Mouse (Mus musculus): Measurements from ENCODE around the gene Gm42906.

Gm42906 gene

GRCm38 (mm10) chr5:151183656-151184240 lies 244.2 kb downstream of the Gm42906 start:
- DNase-seq: no peak

GRCm38 (mm10) chr5:151181288-151181687 lies 246.7 kb downstream of the Gm42906 start:
- no peak for DNase-seq

DNA sequence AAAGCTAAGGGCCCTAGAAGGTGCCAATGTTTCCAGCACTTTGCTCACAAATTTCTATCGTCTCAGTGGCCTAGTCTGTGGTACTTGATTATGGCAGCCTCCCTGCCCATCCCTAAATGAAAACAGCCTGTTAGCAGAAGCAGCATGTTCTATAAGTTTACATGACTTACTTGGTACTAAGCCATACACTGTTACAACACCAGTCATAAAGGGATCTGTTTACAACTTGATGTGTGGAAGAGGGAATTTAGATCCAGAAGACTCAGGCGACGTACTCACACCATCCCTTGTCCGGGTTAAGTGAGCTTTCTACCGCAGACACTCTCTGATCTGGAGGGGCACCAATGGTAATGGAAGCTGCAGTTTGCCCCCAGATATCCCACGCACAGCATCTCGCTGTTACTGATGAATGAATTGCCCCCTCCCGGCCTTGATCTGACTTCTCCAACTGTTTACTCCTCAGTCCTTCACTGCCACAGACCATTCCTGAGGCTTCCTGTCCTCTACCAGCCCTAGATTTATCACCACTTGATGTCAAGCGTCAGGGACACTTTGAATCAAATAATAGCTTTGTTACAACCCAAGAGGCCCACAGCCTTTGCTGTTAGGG lies 247.7 kb downstream of the Gm42906 start:
- no peak for DNase-seq

DNA sequence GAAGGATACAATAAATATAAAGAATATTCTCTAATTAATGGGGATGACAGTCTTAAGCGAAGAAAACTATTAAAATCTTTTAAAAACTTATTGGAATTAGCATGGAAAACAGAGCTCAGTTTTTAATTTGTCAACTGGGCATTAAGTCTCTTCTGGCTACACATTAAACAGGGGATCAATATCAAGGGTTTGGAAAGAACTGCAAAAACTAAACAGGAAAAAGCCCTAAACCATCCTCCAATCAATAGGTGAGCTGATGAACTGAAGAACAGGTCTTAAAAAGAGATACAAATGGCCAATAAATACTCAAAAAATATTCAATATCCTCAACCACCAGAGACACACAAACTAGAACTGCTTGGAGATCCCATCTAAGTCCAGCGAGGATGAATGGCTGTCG lies 250.8 kb downstream of the Gm42906 start:
- no peak for DNase-seq

GRCm38 (mm10) chr5:151175897-151176313 lies 252.1 kb downstream of the Gm42906 start:
- peak; percentile 37 to 48 for DNase-seq

- DNase-seq: peak; percentile 38 to 64
Measured at GRCm38 (mm10) chr5:151174485-151175460, 253.2 kb downstream of the Gm42906 start.

- no peak for DNase-seq
Measured at GRCm38 (mm10) chr5:151173774-151174173, 254.2 kb downstream of the Gm42906 start.

- peak; percentile 62 to 80 for DNase-seq
Measured at GRCm38 (mm10) chr5:151170168-151170750, 257.7 kb downstream of the Gm42906 start.

GRCm38 (mm10) chr5:151168191-151168590 lies 259.8 kb downstream of the Gm42906 start:
- peak; percentile 59 to 77 for DNase-seq

GRCm38 (mm10) chr5:151167641-151168040 lies 260.3 kb downstream of the Gm42906 start:
- no peak for DNase-seq

- DNase-seq: peak; percentile 88 to 91
Measured at GRCm38 (mm10) chr5:151166266-151166665, 261.7 kb downstream of the Gm42906 start.

- peak; percentile 30 to 58 for DNase-seq
Measured at GRCm38 (mm10) chr5:151165381-151166016, 262.5 kb downstream of the Gm42906 start.

DNA sequence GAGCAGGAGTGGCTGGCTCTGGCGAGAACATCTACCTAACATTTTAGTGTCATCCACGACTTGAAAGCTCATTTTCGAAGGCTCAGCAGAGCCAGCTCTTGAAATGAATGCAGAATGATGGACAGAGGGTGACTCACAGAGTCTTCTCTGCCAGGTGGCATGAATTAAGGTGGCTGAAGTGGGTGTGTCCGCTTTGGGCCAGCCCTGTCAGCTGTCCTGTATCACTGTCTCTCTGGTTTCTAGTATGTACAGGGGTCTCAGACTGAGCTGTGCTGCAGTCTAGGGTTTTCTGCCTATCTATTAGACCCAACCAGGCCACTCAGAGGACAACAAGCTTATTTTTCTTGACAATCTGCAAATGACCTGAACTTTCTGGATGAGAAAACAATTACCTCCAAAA lies 263.1 kb downstream of the Gm42906 start:
- DNase-seq: no peak

- no peak for DNase-seq
Measured at GRCm38 (mm10) chr5:151162642-151163041, 265.3 kb downstream of the Gm42906 start.

DNA sequence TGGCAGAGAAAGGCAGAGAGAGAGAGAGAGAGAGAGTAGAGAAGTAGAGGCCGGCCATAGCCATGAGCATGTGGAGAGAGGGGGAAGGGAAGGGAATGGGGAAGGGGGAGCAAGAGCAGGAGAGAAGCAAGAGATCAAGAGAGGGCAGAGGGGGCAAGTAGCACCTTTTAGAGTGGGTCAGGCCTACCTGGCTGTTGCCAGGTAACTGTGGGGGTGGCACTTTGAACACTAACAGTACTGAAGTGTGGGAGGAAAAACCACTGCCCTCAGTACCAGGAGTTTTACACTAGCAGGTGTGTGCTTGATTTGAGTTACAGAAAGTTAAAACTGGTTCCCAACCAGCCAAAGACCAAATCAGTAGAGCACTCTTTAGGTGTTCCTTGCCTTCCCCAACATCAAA lies 272.7 kb downstream of the Gm42906 start:
- no peak for DNase-seq

DNA sequence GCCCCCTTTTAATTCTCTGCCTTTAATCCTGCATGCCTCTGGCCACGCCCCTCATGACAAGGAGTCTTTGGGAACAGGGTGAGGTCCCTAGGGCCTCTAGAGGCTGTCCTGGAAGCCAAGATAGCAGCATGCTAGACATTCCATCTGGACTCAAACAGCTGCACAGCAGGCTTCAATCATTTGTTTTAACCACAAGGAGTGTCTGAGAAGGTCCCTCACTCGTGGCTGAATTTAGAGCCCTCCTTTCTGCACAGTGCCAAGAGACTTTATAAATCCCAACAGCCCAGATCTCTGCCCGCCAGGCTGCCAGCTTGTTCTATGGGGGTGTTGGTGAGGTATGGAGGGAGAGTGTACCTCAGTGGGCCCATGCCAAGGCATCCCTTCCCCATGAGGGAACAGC lies 273.2 kb downstream of the Gm42906 start:
- peak; percentile 83 to 88 for DNase-seq

- no peak for DNase-seq
Measured at GRCm38 (mm10) chr5:151154030-151154429, 273.9 kb downstream of the Gm42906 start.

GRCm38 (mm10) chr5:151151549-151151948 lies 276.4 kb downstream of the Gm42906 start:
- peak; percentile 49 to 69 for DNase-seq

DNA sequence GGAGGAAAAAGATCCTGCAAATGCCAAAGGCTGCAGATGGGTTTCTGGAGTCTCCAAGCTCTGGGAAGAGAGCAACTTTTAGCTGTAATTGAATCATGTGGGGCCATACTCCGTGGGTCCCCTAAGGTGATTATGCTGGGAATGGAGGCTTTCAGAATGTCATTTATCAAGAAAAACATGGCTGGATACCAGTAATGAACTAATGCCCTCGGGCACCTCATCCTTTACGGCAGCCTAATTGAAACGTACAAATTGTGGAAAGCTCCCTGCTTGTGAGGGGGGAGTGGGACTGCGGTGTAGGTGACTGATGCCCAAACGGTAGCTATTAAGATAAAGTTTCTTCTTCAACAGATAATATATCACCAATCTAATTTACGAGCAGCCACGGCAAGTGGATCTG lies 278.5 kb downstream of the Gm42906 start:
- DNase-seq: no peak

DNA sequence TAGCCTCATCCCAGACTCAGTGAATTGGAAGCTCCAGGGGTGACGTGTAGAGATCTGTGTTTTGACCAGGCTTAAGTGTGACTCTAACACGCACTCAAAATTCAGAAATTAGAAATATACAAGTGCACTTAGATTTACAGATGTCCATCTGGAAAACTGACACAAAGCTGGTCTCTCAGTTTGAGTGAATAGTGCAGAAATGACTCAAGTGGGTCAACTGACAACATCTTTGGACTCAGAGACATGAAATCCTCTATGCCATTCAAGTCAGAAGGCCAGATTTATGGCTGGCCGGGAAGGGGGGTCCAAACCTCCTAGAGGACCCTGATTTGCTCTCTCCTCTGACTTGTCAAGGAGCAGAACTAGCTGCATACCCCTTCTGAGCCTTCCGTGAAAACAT lies 279.9 kb downstream of the Gm42906 start:
- no peak for DNase-seq

GRCm38 (mm10) chr5:151145807-151146206 lies 282.2 kb downstream of the Gm42906 start:
- DNase-seq: no peak

DNA sequence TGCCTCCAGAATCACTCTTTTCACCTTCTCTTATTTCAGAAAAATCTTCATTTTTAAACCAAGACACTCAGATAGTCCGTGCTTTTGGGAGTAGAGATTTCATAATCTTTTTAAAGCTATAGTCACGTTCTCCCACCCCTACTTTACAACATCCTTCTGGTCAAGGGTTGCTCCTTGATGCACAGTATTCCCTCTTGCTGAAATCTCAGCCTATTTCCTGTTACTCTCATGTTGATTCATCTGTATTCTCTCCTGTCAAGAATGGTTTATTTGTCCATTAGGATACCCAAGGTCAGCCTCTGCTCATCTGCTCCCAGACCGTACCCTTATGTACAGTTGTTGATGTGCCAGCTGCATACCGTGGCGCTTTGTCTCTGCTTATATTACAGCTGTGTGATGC lies 284.0 kb downstream of the Gm42906 start:
- DNase-seq: no peak
